Mouse (Mus musculus) cerebellum, adult 8-10 months (tissue): ENCODE measurements around the gene Rimbp2.

ENCODE experiments used
- DNase-seq: peaks from one replicate; pipeline ENCODE4 v3.0.0; 2022

Gene Rimbp2

DNA sequence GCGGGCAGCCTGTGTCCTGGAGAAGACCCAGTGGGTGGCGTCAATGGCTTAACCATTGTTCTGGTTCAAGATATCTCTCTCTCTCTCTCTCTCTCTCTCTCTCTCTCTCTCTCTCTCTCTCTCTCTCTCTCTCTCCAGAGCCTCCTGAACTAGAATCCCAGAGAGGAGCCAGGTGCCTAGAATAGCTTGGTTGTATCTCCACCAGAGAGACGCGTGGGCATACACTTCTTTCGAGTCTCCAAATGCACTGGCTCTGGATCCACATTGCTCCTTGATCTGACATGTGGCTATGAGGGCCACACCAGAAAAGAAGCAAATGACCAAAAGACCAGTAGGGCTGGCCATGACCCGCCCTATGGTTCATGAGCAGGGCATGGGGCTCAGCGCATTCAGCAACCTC, 116.2 kb downstream of the Rimbp2 start:
- no peak for DNase-seq

GRCm38 (mm10) chr5:128834126-128834525, 119.2 kb downstream of the Rimbp2 start:
- no peak for DNase-seq

DNA sequence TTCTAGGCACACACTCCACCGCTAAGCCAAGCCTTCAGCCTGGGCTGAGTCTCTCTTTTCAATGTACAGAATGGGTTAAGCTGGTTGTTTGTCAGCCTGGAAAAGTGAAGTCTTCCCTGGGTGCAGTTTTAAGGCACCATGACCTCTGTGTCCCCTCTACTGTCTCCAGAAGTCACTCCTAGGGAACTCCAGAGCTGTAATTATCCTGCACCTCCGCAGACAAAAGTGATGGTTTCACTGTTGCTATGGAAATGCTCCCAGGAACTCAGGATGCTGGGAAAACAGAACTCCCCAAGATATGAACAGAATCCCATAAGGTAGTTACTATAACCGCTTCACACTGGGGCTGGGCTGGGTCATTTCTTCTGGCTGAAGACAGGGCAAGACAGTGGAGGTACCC, 130.4 kb downstream of the Rimbp2 start:
- no peak for DNase-seq

- DNase-seq = no peak
Measured at GRCm38 (mm10) chr5:128819638-128820285, 133.5 kb downstream of the Rimbp2 start.

- DNase-seq = no peak
Measured at GRCm38 (mm10) chr5:128815629-128816028, 137.7 kb downstream of the Rimbp2 start.

GRCm38 (mm10) chr5:128815078-128815477, 138.2 kb downstream of the Rimbp2 start:
- DNase-seq = no peak

GRCm38 (mm10) chr5:128813121-128813520, 140.2 kb downstream of the Rimbp2 start:
- DNase-seq = no peak

DNA sequence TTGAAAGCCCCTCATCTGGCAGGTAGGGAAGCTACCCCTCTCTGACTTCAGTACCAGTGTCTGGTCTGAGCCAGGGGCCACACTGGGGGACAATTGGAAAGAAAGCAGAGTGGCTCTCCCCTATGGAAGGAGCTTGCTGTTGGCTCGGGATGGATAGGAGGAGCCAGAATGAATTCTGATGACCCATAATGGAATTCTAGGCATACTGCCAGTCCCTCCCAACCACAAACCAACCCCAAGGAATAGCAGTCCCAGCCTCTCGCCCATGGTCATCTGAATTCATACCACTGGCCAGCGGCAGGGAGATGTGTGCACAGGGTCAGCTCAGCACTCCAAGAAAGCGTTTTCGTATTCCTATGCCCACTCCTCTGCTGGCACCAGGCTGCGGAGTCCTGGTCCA, 141.9 kb downstream of the Rimbp2 start:
- DNase-seq = no peak

- peak; percentile 9 for DNase-seq
Measured at GRCm38 (mm10) chr5:128810006-128810405, 143.3 kb downstream of the Rimbp2 start.

- DNase-seq = peak; percentile 16
Measured at GRCm38 (mm10) chr5:128809406-128809805, 143.9 kb downstream of the Rimbp2 start.

DNA sequence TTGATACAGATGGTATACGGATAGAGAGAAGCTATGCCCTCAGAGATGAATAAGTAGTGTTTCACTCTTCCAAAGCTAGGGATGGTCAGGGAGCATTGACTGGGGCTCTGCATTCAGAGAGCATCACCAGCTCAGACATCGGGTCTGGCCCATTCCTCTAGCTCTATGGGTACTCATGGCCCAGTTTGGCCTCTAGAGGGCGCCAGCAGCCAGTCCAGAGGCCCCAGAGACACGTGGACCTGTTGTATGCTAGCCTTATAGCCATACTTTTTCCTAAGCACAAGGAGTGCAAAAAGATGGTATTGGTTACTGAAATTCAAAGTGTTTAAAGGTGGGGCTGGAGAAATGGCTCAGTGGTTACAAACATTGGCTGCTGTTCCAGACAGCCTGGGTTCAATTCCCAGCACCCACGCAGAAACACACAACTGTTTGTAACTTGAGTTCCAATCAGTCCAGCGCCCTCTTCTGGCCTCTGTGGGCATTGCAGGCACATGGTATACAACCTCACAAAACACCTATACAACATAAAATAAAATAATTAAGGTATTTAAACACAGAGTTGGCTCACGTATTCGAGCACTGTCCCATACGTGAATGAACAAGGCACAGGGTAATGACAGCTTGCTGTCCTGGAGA, 144.6 kb downstream of the Rimbp2 start:
- peak; percentile 5 for DNase-seq

DNA sequence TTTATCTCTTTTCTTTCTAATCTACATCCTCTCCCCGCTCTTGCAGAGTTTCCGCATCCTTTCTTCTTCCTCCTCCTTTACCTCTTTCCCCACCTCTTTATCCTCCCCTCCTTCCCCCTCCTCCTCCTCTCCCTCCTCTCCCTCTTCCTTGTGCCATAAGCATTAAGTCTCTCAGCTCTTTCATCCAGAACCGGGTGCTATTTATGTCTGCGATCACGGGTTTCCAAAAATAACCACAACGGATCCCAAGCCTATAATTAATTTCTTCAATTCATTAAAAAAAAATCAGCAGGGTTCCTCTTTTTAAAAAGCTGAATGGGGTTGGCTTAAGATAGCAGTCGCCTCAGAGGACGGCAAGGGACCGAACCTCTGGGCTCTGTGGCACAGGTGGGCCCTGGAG, 145.9 kb downstream of the Rimbp2 start:
- no peak for DNase-seq

- no peak for DNase-seq
Measured at GRCm38 (mm10) chr5:128806296-128806998, 146.8 kb downstream of the Rimbp2 start.

DNA sequence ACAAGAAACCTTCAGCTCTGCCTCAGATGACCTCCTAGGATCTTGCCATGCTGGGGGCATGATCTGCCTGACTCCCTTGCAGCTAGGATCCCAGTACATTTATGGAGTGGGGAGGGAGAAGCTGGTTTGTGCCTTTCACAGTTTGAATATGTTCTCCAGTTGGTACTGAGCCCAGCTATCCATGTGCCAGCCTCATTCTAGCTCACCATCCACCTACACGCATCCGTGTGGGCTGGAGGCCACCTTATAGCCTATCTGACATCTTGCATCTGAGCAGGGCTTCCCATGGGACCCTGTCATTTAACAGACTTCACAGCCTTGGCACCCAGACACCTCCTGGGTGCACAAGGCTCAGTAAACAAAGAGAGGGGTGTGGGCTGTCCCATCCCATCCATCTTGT, 148.2 kb downstream of the Rimbp2 start:
- no peak for DNase-seq

DNA sequence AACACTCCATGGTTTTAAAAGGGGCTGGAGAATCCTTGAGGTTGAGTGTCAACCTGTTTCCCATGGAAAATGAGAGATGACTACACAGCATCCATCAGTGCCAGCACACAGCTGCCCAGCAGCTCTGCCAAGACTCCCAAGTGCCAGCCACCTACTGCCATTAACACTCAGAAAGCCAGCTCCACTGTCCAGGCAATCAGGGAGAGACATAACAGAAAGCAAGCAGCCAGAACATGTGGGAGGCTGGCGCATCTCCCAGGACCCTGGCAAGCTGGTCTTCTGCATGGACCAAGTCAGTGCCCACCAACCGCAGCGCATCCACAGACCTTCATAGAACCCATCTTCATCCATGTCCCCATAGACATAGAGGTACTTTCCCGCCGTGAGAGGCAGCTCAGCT, 152.7 kb downstream of the Rimbp2 start:
- no peak for DNase-seq

- DNase-seq = no peak
Measured at GRCm38 (mm10) chr5:128781621-128782020, 171.7 kb downstream of the Rimbp2 start.

GRCm38 (mm10) chr5:128776386-128776785, 176.9 kb downstream of the Rimbp2 start:
- no peak for DNase-seq

GRCm38 (mm10) chr5:128769026-128769631, 184.2 kb downstream of the Rimbp2 start:
- DNase-seq = no peak

- no peak for DNase-seq
Measured at GRCm38 (mm10) chr5:128761118-128761517, 192.2 kb downstream of the Rimbp2 start.

GRCm38 (mm10) chr5:128746261-128746660, 207.0 kb downstream of the Rimbp2 start:
- DNase-seq = no peak

GRCm38 (mm10) chr5:128745206-128745605, 208.1 kb downstream of the Rimbp2 start:
- DNase-seq = no peak

GRCm38 (mm10) chr5:128744351-128744750, 208.9 kb downstream of the Rimbp2 start:
- no peak for DNase-seq

- no peak for DNase-seq
Measured at GRCm38 (mm10) chr5:128739838-128740171, 213.5 kb downstream of the Rimbp2 start.
